Mouse (Mus musculus): ENCODE data around the gene 1700017D01Rik. TPM values are rescaled to one million over a fixed set of nuclear protein-coding genes. Genes with fewer than 3 reads are reported as not detected.

1700017D01Rik gene
- polyA plus RNA-seq, 1 experiment = not detected

Other genes with a start within 250 kb of the 1700017D01Rik start
- 141 TPM for gene Tmem109, start 248.9 kb downstream of the 1700017D01Rik start, polyA plus RNA-seq (2012; fragmentation: generic; extraction: Trizol)
- 299 TPM for gene Prpf19, start 235.6 kb downstream of the 1700017D01Rik start, polyA plus RNA-seq (2012; fragmentation: generic; extraction: Trizol)
- gene Zp1, start 210.2 kb downstream of the 1700017D01Rik start, polyA plus RNA-seq (2012; fragmentation: generic; extraction: Trizol) = not detected
- gene Ptgdr2, start 193.7 kb downstream of the 1700017D01Rik start, polyA plus RNA-seq (2012; fragmentation: generic; extraction: Trizol) = 0.07 TPM
- gene Ccdc86, start 181.6 kb downstream of the 1700017D01Rik start, polyA plus RNA-seq (2012; fragmentation: generic; extraction: Trizol) = 31.3 TPM
- not detected for gene Ms4a10, start 156.2 kb downstream of the 1700017D01Rik start, polyA plus RNA-seq (2012; fragmentation: generic; extraction: Trizol)
- gene Ms4a15, start 137.6 kb downstream of the 1700017D01Rik start, polyA plus RNA-seq (2012; fragmentation: generic; extraction: Trizol) = not detected
- not detected for gene Ms4a18, start 112.8 kb downstream of the 1700017D01Rik start, polyA plus RNA-seq (2012; fragmentation: generic; extraction: Trizol)
- not detected for gene Ms4a8a, start 49.8 kb downstream of the 1700017D01Rik start, polyA plus RNA-seq (2012; fragmentation: generic; extraction: Trizol)
- gene 1700025F22Rik, start 34.4 kb upstream of the 1700017D01Rik start, polyA plus RNA-seq (2012; fragmentation: generic; extraction: Trizol) = not detected
- gene Ms4a13, start 65.9 kb upstream of the 1700017D01Rik start, polyA plus RNA-seq (2012; fragmentation: generic; extraction: Trizol) = not detected
- gene Ms4a12, start 101.6 kb upstream of the 1700017D01Rik start, polyA plus RNA-seq (2012; fragmentation: generic; extraction: Trizol) = not detected
- not detected for gene Ms4a1, start 135.4 kb upstream of the 1700017D01Rik start, polyA plus RNA-seq (2012; fragmentation: generic; extraction: Trizol)
- gene Ms4a5, start 153.0 kb upstream of the 1700017D01Rik start, polyA plus RNA-seq (2012; fragmentation: generic; extraction: Trizol) = not detected
- gene Ms4a14, start 183.6 kb upstream of the 1700017D01Rik start, polyA plus RNA-seq (2012; fragmentation: generic; extraction: Trizol) = not detected
- gene Ms4a7, start 205.3 kb upstream of the 1700017D01Rik start, polyA plus RNA-seq (2012; fragmentation: generic; extraction: Trizol) = not detected
- not detected for gene Ms4a4a, start 244.6 kb upstream of the 1700017D01Rik start, polyA plus RNA-seq (2012; fragmentation: generic; extraction: Trizol)